Mouse (Mus musculus) stomach, postnatal 0 days (tissue): ENCODE measurements around the gene Gm30191.

Experiments used
- CTCF ChIP-seq: IDR thresholded peaks from 2 replicates; pipeline ENCODE4 v1.5.1; 2016; ENCODE audit warnings: antibody characterized with exemption, low read depth, mild to moderate bottlenecking, moderate library complexity
- EP300 ChIP-seq: optimal IDR thresholded peaks from 2 replicates; pipeline ENCODE3; 2016; ENCODE audit warnings: antibody characterized with exemption

GRCm38 (mm10) chr4:134255854-134256253 lies 9.1 kb downstream of the Gm30191 start:
- TF ChIP-seq EP300, result no peak
- no peak for TF ChIP-seq CTCF
